Mouse (Mus musculus): ENCODE results near the gene Pim3. TPM values are rescaled to one million over a fixed set of nuclear protein-coding genes. Genes with fewer than 3 reads are reported as not detected.
A peak's percentile ranks its signal among the peaks of the same experiment; 100 is the strongest.
"Not testable (repeated sequence)": the region's sequence is repeated elsewhere in the genome, so short reads cannot be mapped to it uniquely, and the experiment has no call there.

Pim3 gene
- polyA plus RNA-seq (2015; fragmentation: Nextera tagmentation; extraction: Ambion mirVana): 42.7 and 49.4 TPM in 2 replicates

DNA sequence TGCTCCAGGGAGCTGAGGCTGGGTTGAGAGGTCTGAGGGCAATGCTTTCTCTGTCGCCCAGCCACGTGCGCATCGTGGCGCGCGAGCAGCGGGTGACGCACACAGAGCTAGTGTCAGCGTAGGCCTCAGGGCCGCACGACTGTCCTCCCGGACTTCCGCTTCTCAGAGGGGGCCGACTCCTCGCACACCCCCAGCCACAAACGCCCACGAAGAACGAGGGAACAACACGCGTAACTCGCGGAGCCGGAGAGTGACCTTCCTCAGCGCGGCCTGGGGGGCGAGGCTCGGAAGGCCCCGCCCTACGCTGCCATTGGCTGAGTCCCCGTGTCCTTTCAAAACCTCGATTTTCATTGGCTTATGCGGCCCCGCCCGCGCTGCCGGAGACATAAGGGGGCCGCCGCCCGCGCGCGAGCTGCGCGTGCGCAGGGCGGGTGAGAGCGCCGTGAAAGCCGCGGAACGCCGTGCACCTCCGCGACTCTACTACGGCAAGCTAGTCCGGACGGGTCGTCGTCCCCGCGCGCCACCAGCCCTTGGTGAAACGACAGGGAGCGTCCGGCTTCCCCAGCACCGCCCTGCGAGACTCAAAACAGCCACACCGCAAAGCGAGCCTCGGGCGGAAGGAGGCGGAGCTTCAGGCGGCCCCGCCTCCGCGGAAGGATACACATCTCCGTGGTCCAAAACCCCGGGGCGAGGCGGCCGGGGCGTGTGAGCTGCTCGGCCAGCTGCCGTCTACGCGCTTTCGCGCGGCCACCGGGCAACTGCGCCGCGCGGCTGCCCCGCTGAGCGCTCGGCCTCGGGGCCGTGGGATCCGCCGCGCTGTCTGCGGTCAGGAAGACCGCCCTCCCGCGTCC lies at the start of gene Pim3:
TSS of gene Pim3 (plus strand) at position 415 of the 851 bp plus-strand sequence.
- Histone ChIP-seq H3K4me2 (peak within 1 kb of the TSS; percentile 92), H3K4me1 (peaks cover 35% of the 10 kb centered on the region), H3K27me3 (no peaks in the 10 kb centered on the region), H3K4me3 (peak within 1 kb of the TSS; percentile 92), H3K27ac (peak within 1 kb of the TSS; percentile 97), H3K9ac (peak within 1 kb of the TSS; percentile 93), H3K36me3 (ENCODE audit: poor library complexity, severe bottlenecking) (peaks cover 30% of the 10 kb centered on the region), H3K9me3 (replicated peaks) (no peaks in the 10 kb centered on the region)
- peak; percentile 87 for ATAC-seq
- WGBS: under 1% methylated on average over 106 of the region's 107 CpGs

DNA sequence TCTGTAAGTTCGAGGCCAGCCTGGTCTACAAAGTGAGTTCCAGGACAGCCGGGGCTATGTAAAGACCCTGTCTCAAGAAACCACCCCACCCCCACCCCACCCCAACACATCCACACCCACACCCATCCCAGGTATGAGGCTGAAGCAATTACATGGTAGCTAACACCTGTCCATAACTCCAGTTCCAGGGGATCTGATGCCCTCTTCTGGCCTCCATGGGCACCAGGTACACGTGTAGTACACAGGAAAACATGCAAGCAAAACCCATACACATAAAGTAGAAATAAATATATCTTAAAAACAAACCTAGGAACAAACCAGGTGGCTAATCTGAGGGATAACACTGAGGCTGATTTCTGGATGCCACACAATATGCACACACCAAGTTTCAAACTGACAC lies 48.7 kb upstream of the Pim3 start:
- Histone ChIP-seq H3K4me2 (no peak overlapping the region), H3K4me3 (no peak overlapping the region), H3K27me3 (no peaks in the 10 kb centered on the region), H3K9me3 (replicated peaks) (no peaks in the 10 kb centered on the region), H3K9ac (no peak overlapping the region), H3K27ac (no peak overlapping the region), H3K36me3 (ENCODE audit: poor library complexity, severe bottlenecking) (peaks cover 72% of the 10 kb centered on the region), H3K4me1 (peaks cover 4% of the 10 kb centered on the region)
- WGBS: 90% methylated on average over 3 of the region's 3 CpGs
- no peak for ATAC-seq

DNA sequence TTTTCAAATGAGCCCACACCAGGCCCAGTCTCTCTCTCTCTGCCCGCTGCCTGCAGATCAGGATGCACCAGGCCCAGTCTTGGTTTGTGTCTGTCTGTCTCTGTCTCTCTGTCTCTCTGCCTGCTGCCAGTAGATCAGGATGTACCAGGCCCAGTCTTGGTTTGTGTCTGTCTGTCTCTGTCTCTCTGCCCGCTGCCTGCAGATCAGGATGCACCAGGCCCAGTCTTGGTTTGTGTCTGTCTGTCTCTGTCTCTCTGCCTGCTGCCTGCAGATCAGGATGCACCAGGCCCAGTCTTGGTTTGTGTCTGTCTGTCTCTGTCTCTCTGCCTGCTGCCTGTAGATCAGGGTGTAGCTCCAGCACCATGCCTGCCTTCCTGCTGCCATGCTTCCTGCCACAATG lies 48.1 kb upstream of the Pim3 start:
- WGBS: 98% methylated on average over 2 of the region's 2 CpGs
- not testable (repeated sequence) for H3K4me1 ChIP-seq, H3K9ac ChIP-seq

DNA sequence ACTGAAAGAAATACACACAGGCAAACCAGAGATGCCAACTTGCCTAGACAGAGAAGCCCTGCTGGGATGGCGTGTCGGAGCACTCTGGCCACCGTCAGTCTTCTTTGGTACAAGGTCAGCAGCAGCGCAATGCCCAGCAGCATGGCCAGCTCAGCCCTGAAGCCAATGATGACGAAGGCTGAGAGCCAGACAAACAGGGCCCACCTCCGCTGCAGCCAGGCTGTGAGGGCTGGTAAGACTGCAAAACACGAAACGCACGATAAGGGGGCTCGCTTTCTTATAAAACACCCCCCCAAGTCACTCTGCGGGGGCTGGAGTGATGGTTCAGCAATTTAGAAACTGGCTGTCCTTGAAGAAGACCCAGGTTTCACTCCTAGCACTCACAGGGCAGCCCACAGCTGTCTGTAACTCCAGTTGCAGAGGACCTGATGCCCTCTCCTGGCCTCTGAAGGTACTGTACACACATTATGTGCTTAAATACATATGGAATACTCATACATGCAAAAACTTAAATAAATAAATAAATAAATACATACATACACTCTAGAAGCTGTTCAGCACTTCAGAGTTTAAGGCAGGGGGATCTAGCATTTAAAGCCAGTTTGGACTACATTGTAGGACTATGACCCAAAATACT lies 47.5 kb upstream of the Pim3 start:
- no peak overlapping the region for H3K4me2 ChIP-seq
- H3K36me3 ChIP-seq (ENCODE audit: poor library complexity, severe bottlenecking): peaks cover 60% of the 10 kb centered on the region
- no peak for ATAC-seq
- no peak overlapping the region for H3K27ac ChIP-seq
- no peak overlapping the region for H3K9ac ChIP-seq
- H3K4me1 ChIP-seq: peaks cover 9% of the 10 kb centered on the region
- no peaks in the 10 kb centered on the region for H3K9me3 ChIP-seq (replicated peaks)
- no peaks in the 10 kb centered on the region for H3K27me3 ChIP-seq
- 94% methylated on average over 11 of the region's 11 CpGs for WGBS
- no peak overlapping the region for H3K4me3 ChIP-seq

More for the DNA sequence above, 48.1 kb upstream of the Pim3 start:
- not testable (repeated sequence) for H3K4me2 ChIP-seq; ATAC-seq; H3K27ac ChIP-seq; H3K9me3 ChIP-seq (replicated peaks); H3K27me3 ChIP-seq; H3K4me3 ChIP-seq
- peaks cover 67% of the 10 kb centered on the region for H3K36me3 ChIP-seq (ENCODE audit: poor library complexity, severe bottlenecking)

DNA sequence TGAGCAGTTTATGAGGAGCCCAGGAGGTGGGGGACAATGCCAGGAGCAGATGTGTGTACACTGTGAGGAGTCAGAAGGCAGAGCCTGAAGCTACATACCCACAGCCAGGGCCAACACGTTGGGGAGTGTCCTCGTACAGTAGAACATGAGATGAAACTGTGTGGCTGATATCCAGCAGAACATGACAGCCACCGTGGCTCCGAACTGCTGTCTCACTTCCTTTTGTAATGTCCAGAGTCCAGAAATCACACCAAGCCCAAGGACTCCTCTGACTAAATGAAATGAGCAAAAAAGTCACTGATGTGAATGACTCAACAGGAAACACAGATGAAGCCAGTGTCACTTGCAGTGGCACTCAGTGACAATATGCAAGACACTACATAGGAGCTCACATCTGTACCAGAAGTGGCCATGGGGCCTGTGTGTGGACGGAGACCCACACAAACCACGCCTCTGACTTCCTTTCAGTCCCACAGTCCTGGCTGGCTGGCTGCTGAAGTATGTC lies 46.7 kb upstream of the Pim3 start:
- no peak for ATAC-seq
- H3K4me2 ChIP-seq: no peak overlapping the region
- H3K4me3 ChIP-seq: no peak overlapping the region
- H3K36me3 ChIP-seq (ENCODE audit: poor library complexity, severe bottlenecking): peaks cover 55% of the 10 kb centered on the region
- peaks cover 13% of the 10 kb centered on the region for H3K4me1 ChIP-seq
- H3K27me3 ChIP-seq: no peaks in the 10 kb centered on the region
- 88% methylated on average over 6 of the region's 6 CpGs for WGBS
- H3K27ac ChIP-seq: no peak overlapping the region
- no peak overlapping the region for H3K9ac ChIP-seq
- no peaks in the 10 kb centered on the region for H3K9me3 ChIP-seq (replicated peaks)

DNA sequence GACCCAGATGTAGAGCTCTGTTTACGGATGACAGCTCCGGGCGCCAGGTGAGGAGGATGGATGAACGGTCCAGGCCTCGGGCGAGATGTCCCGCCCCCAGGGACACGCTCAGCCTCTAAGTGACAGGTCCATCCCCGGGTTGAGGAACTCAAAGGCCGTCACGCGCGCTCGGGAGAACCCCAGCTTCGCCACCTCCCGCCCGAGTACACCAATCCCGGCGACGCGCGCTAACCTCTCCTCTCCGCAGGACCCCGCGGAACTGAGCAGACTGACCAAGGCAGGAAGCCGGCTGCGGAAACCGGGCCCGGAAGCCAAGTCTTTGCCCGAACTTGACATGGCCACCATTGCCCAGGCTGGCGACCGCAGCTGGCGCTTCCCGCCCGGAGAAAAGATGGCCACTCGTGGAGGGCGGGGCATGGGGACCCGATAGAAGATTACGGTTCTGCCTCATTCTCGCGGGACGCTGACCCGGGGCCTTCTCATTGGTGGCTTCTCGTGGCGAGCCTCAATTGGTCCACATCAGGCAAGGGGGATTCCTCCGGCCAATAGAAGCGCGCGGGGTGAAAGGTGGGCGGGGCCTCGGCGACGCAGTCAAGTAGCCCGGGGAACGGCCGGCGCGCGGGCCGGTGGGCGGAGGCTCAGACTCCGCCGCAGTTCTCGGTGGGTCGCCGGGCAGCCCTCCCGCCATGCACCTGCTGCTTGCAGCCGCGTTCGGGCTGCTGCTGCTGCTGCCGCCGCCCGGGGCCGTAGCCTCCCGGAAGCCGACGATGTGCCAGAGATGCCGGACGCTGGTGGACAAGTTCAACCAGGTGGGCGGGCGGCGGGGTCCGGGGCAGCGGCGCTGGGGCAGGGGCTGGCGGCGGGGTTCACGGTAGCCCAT lies 42.7 kb upstream of the Pim3 start, which contains the start of the genes Alg12 and Creld2:
TSS of gene Alg12 (minus strand) at position 293 of the 880 bp plus-strand sequence.
TSS of gene Creld2 (plus strand) at position 621 of the 880 bp plus-strand sequence.
- no peaks in the 10 kb centered on the region for H3K9me3 ChIP-seq (replicated peaks)
- H3K4me1 ChIP-seq: peaks cover 27% of the 10 kb centered on the region
- H3K27me3 ChIP-seq: no peaks in the 10 kb centered on the region
- peak within 1 kb of the TSS; percentile 76 for H3K4me3 ChIP-seq
- H3K36me3 ChIP-seq (ENCODE audit: poor library complexity, severe bottlenecking): peaks cover 48% of the 10 kb centered on the region
- peak within 1 kb of the TSS; percentile 95 for H3K4me2 ChIP-seq
- ATAC-seq: peak; percentile 99
- under 1% methylated on average over 87 of the region's 88 CpGs for WGBS
- H3K9ac ChIP-seq: peak within 1 kb of the TSS; percentile 88
- peak within 1 kb of the TSS; percentile 73 for H3K27ac ChIP-seq

DNA sequence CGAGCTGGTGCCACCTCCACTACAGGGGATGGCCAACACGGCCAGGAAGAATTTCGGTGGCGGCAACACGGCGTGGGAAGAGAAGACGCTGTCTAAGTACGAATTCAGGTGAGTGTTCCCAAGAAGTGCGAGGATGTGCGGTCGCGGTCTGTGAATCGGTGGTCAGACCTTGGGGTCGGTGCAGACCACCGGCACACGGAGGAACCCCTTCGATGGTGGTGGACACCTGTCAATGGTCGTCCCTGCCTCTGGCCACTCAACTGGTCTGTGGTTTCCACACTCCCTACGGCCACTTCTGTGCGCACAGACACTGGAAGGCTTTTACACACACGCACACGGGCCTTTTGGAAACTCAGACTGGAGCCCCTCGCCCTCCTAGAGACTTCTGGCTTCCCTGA lies 42.1 kb upstream of the Pim3 start:
- peaks cover 48% of the 10 kb centered on the region for H3K36me3 ChIP-seq (ENCODE audit: poor library complexity, severe bottlenecking)
- no peak for ATAC-seq
- under 1% methylated on average over 23 of the region's 23 CpGs for WGBS
- H3K4me3 ChIP-seq: peak overlapping the region; percentile 76
- no peaks in the 10 kb centered on the region for H3K27me3 ChIP-seq
- H3K4me2 ChIP-seq: peak overlapping the region; percentile 95
- H3K27ac ChIP-seq: peak overlapping the region; percentile 21; the same call in 1 of the 2 replicates
- peak overlapping the region; percentile 84 for H3K9ac ChIP-seq
- peaks cover 27% of the 10 kb centered on the region for H3K4me1 ChIP-seq
- no peaks in the 10 kb centered on the region for H3K9me3 ChIP-seq (replicated peaks)

DNA sequence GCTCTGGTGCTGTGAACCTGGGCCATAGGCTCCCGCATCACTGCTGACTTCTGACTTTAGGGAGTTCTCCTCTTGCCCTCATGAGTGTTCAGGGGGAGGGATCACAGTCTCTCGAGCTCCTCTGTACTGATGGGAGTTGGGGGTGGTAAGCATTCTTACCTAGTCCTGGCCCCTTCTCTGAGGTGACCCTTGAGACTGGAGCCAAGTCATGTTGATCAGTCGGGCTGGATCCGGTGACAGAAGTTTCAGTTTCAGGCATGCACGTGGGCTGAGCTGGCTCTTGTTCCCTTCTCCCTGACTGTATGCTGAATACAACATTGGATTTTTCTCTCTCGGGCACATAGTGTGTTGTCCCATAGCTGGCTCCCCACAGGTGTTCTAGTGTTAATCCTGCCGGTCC lies 40.6 kb upstream of the Pim3 start:
- Histone ChIP-seq H3K27me3 (no peaks in the 10 kb centered on the region), H3K4me1 (peaks cover 27% of the 10 kb centered on the region), H3K9me3 (replicated peaks) (no peaks in the 10 kb centered on the region), H3K36me3 (ENCODE audit: poor library complexity, severe bottlenecking) (peaks cover 49% of the 10 kb centered on the region), H3K4me2 (no peak overlapping the region), H3K9ac (no peak overlapping the region), H3K27ac (no peak overlapping the region), H3K4me3 (no peak overlapping the region)
- no peak for ATAC-seq
- WGBS: 84% methylated on average over 7 of the region's 7 CpGs

DNA sequence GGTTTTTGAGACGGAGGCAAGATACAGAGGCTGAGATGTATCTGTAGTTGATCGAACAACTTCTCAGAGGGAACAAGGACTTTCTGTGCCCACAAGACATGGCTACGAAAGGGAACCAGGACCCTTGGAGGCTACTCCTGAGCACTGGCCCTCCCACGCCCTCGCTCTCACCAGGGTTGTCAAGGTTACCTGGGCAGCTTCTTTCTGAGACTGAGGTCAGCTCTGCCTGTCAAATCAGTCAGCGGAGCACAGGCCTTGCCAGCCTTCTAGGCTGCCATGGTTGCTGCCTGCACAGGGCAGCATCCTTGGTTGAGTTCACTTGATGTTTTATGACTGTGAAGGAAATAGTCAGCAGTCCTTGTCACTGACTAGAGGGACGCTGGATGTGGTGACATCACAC lies 39.5 kb upstream of the Pim3 start:
- no peak for ATAC-seq
- H3K4me1 ChIP-seq: peaks cover 27% of the 10 kb centered on the region
- H3K9me3 ChIP-seq (replicated peaks): no peaks in the 10 kb centered on the region
- H3K27me3 ChIP-seq: no peaks in the 10 kb centered on the region
- WGBS: 95% methylated on average over 7 of the region's 7 CpGs
- H3K27ac ChIP-seq: no peak overlapping the region
- H3K9ac ChIP-seq: no peak overlapping the region
- H3K4me3 ChIP-seq: no peak overlapping the region
- H3K4me2 ChIP-seq: no peak overlapping the region
- peaks cover 61% of the 10 kb centered on the region for H3K36me3 ChIP-seq (ENCODE audit: poor library complexity, severe bottlenecking)

DNA sequence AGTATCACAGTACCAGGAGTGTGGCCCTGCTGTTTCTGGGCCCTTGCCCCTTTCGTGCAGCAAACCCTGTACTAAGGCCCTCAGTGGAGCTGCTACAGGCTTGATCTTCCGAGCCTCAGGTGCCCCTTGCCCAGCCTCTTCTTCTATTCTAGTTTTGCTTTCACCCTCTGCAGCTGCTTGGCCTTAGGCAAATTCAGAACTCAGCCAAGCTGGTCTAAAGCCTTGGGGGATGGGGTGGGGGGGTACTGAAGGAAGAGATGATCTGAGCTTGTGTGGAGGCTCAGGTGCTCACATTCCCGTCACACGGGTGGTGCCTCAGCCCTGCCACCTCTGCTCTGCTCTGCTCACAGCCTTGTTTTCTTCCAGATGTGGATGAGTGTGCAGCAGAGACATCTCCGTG lies 38.6 kb upstream of the Pim3 start:
- Histone ChIP-seq H3K4me2 (no peak overlapping the region), H3K9ac (no peak overlapping the region), H3K9me3 (replicated peaks) (no peaks in the 10 kb centered on the region), H3K36me3 (ENCODE audit: poor library complexity, severe bottlenecking) (peaks cover 64% of the 10 kb centered on the region), H3K4me1 (peaks cover 22% of the 10 kb centered on the region), H3K4me3 (no peak overlapping the region), H3K27me3 (no peaks in the 10 kb centered on the region), H3K27ac (no peak overlapping the region)
- no peak for ATAC-seq
- WGBS: 94% methylated on average over 5 of the region's 5 CpGs

DNA sequence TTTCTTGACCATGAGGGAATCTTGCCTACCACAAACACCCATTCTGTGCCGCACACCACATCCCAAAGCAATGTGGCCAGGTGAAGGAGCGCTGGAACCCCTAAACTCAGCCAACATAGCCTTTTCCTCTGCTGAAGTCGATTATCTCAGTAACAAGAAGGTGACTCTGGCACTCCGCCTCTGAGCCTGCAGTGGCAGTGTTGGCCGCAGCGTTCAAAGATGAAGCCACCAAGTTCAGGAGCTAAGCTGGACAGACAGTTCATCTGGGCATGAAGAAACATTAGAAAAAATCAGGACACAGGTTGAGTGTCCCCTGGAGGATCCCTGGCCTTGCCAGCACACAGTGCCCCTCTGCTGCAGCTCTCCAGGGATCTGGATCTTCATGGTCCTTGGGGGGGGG lies 34.5 kb upstream of the Pim3 start:
- Histone ChIP-seq H3K27ac (no peak overlapping the region), H3K4me2 (no peak overlapping the region), H3K4me1 (0 out of 2 replicates have a peak, but pooled peaks cover 4% of the 10 kb centered on the region), H3K9me3 (replicated peaks) (no peaks in the 10 kb centered on the region), H3K36me3 (ENCODE audit: poor library complexity, severe bottlenecking) (peaks cover 54% of the 10 kb centered on the region), H3K4me3 (no peak overlapping the region), H3K27me3 (no peaks in the 10 kb centered on the region), H3K9ac (no peak overlapping the region)
- 93% methylated on average over 6 of the region's 6 CpGs for WGBS
- no peak for ATAC-seq
